Mouse (Mus musculus): ENCODE measurements around the gene Osbpl8. TPM values are rescaled to one million over a fixed set of nuclear protein-coding genes. Genes with fewer than 3 reads are reported as not detected.

Osbpl8 gene
- polyA plus RNA-seq, 1 experiment from 2014 or later: 10.2 TPM

- H3K27me3 ChIP-seq: no peaks in the 10 kb centered on the region
- peak overlapping the region; percentile 64 for H3K4me2 ChIP-seq
- H3K4me1 ChIP-seq (replicated peaks): peaks cover 68% of the 10 kb centered on the region
- peak overlapping the region; percentile 100 for H3K9ac ChIP-seq
- peak overlapping the region; percentile 99 for H3K4me3 ChIP-seq (replicated peaks)
- no peaks in the 10 kb centered on the region for H3K9me3 ChIP-seq (replicated peaks)
- peak overlapping the region; percentile 97 for H3K27ac ChIP-seq (replicated peaks)
- WGBS (ENCODE audit: insufficient replicate concordance): 50% methylated on average over 4 of the region's 4 CpGs
- H3K36me3 ChIP-seq (replicated peaks): no peaks in the 10 kb centered on the region
- ATAC-seq (ENCODE audit: insufficient read depth): no peak
Observed at GRCm38 (mm10) chr10:111166057-111166841, 1.7 kb downstream of the Osbpl8 start.

GRCm38 (mm10) chr10:111167444-111167843, 2.9 kb downstream of the Osbpl8 start:
- Histone ChIP-seq H3K4me2 (peak overlapping the region; percentile 74), H3K9ac (peak overlapping the region; percentile 51), H3K27me3 (no peaks in the 10 kb centered on the region), H3K36me3 (replicated peaks) (no peaks in the 10 kb centered on the region), H3K27ac (replicated peaks) (peak overlapping the region; percentile 95), H3K4me1 (replicated peaks) (peaks cover 72% of the 10 kb centered on the region), H3K4me3 (replicated peaks) (peak overlapping the region; percentile 43), H3K9me3 (replicated peaks) (no peaks in the 10 kb centered on the region)
- WGBS (ENCODE audit: insufficient replicate concordance): 23% methylated on average over 4 of the region's 4 CpGs
- no peak for ATAC-seq (ENCODE audit: insufficient read depth)

GRCm38 (mm10) chr10:111168305-111168704, 3.8 kb downstream of the Osbpl8 start:
- ATAC-seq (ENCODE audit: insufficient read depth): peak; percentile 49
- WGBS (ENCODE audit: insufficient replicate concordance): 23% methylated on average over 3 of the region's 3 CpGs
- H3K4me3 ChIP-seq (replicated peaks): peak overlapping the region; percentile 43

GRCm38 (mm10) chr10:111171246-111171934, 6.8 kb downstream of the Osbpl8 start:
- 66% methylated on average over 15 of the region's 15 CpGs for WGBS (ENCODE audit: insufficient replicate concordance)
- peaks cover 69% of the 10 kb centered on the region for H3K4me1 ChIP-seq (replicated peaks)

More at GRCm38 (mm10) chr10:111168305-111168704, 3.8 kb downstream of the Osbpl8 start:
- Histone ChIP-seq H3K4me1 (replicated peaks) (peaks cover 68% of the 10 kb centered on the region), H3K4me2 (peak overlapping the region; percentile 74), H3K27me3 (no peaks in the 10 kb centered on the region), H3K9ac (peak overlapping the region; percentile 30), H3K27ac (replicated peaks) (peak overlapping the region; percentile 95), H3K36me3 (replicated peaks) (no peaks in the 10 kb centered on the region), H3K9me3 (replicated peaks) (no peaks in the 10 kb centered on the region)

GRCm38 (mm10) chr10:111173589-111174247, 9.2 kb downstream of the Osbpl8 start:
- no peak overlapping the region for H3K4me3 ChIP-seq (replicated peaks)
- H3K9ac ChIP-seq: no peak overlapping the region
- no peak for ATAC-seq (ENCODE audit: insufficient read depth)
- no peaks in the 10 kb centered on the region for H3K9me3 ChIP-seq (replicated peaks)
- H3K4me2 ChIP-seq: no peak overlapping the region
- no peaks in the 10 kb centered on the region for H3K27me3 ChIP-seq
- H3K4me1 ChIP-seq (replicated peaks): peaks cover 58% of the 10 kb centered on the region
- H3K36me3 ChIP-seq (replicated peaks): no peaks in the 10 kb centered on the region
- WGBS (ENCODE audit: insufficient replicate concordance): 67% methylated on average over 7 of the region's 7 CpGs
- H3K27ac ChIP-seq (replicated peaks): no peak overlapping the region

More at GRCm38 (mm10) chr10:111171246-111171934, 6.8 kb downstream of the Osbpl8 start:
- Histone ChIP-seq H3K9ac (no peak overlapping the region), H3K27ac (replicated peaks) (peak overlapping the region; percentile 16; the same call in 1 of the 2 replicates), H3K4me3 (replicated peaks) (no peak overlapping the region; the same call in 1 of the 2 replicates), H3K36me3 (replicated peaks) (no peaks in the 10 kb centered on the region), H3K27me3 (no peaks in the 10 kb centered on the region), H3K4me2 (peak overlapping the region; percentile 8; the same call in 1 of the 2 replicates), H3K9me3 (replicated peaks) (no peaks in the 10 kb centered on the region)
- ATAC-seq (ENCODE audit: insufficient read depth): no peak

- H3K9me3 ChIP-seq (replicated peaks): no peaks in the 10 kb centered on the region
- no peak for ATAC-seq (ENCODE audit: insufficient read depth)
- H3K4me2 ChIP-seq: no peak overlapping the region
- no peak overlapping the region for H3K4me3 ChIP-seq (replicated peaks)
- no peak overlapping the region for H3K27ac ChIP-seq (replicated peaks)
- H3K36me3 ChIP-seq (replicated peaks): no peaks in the 10 kb centered on the region
- no peaks in the 10 kb centered on the region for H3K27me3 ChIP-seq
- WGBS (ENCODE audit: insufficient replicate concordance): 78% methylated on average over 8 of the region's 8 CpGs
- H3K9ac ChIP-seq: no peak overlapping the region
- H3K4me1 ChIP-seq (replicated peaks): peaks cover 32% of the 10 kb centered on the region
Observed at GRCm38 (mm10) chr10:111177336-111177735, 12.8 kb downstream of the Osbpl8 start.

- no peak overlapping the region for H3K9ac ChIP-seq
- no peaks in the 10 kb centered on the region for H3K36me3 ChIP-seq (replicated peaks)
- H3K27ac ChIP-seq (replicated peaks): no peak overlapping the region
- ATAC-seq (ENCODE audit: insufficient read depth): no peak
- H3K4me3 ChIP-seq (replicated peaks): no peak overlapping the region
- peaks cover 32% of the 10 kb centered on the region for H3K4me1 ChIP-seq (replicated peaks)
- no peak overlapping the region for H3K4me2 ChIP-seq
- H3K9me3 ChIP-seq (replicated peaks): no peaks in the 10 kb centered on the region
- H3K27me3 ChIP-seq: no peaks in the 10 kb centered on the region
- 68% methylated on average over 7 of the region's 7 CpGs for WGBS (ENCODE audit: insufficient replicate concordance)
Observed at GRCm38 (mm10) chr10:111178024-111178423, 13.5 kb downstream of the Osbpl8 start.

- Histone ChIP-seq H3K36me3 (replicated peaks) (no peaks in the 10 kb centered on the region), H3K9ac (no peak overlapping the region), H3K27ac (replicated peaks) (no peak overlapping the region), H3K27me3 (no peaks in the 10 kb centered on the region), H3K9me3 (replicated peaks) (no peaks in the 10 kb centered on the region), H3K4me2 (no peak overlapping the region), H3K4me3 (replicated peaks) (no peak overlapping the region), H3K4me1 (replicated peaks) (peaks cover 20% of the 10 kb centered on the region)
- WGBS (ENCODE audit: insufficient replicate concordance): 49% methylated on average over 3 of the region's 3 CpGs
- peak; percentile 43 for ATAC-seq (ENCODE audit: insufficient read depth)
Observed at GRCm38 (mm10) chr10:111180633-111181032, 16.1 kb downstream of the Osbpl8 start.

GRCm38 (mm10) chr10:111183634-111184270, 19.2 kb downstream of the Osbpl8 start:
- H3K4me2 ChIP-seq: no peak overlapping the region
- no peaks in the 10 kb centered on the region for H3K27me3 ChIP-seq
- H3K9ac ChIP-seq: no peak overlapping the region
- no peak overlapping the region for H3K27ac ChIP-seq (replicated peaks)
- no peaks in the 10 kb centered on the region for H3K9me3 ChIP-seq (replicated peaks)
- no peaks in the 10 kb centered on the region for H3K36me3 ChIP-seq (replicated peaks)
- peaks cover 12% of the 10 kb centered on the region for H3K4me1 ChIP-seq (replicated peaks)
- ATAC-seq (ENCODE audit: insufficient read depth): no peak
- no peak overlapping the region for H3K4me3 ChIP-seq (replicated peaks)
- WGBS (ENCODE audit: insufficient replicate concordance): 75% methylated on average over 7 of the region's 7 CpGs

GRCm38 (mm10) chr10:111185574-111186269, 21.2 kb downstream of the Osbpl8 start:
- 82% methylated on average over 1 of the region's 1 CpGs for WGBS (ENCODE audit: insufficient replicate concordance)
- Histone ChIP-seq H3K27ac (replicated peaks) (no peak overlapping the region), H3K36me3 (replicated peaks) (no peaks in the 10 kb centered on the region), H3K9ac (no peak overlapping the region), H3K27me3 (no peaks in the 10 kb centered on the region), H3K4me1 (replicated peaks) (peaks cover 12% of the 10 kb centered on the region), H3K4me2 (no peak overlapping the region), H3K9me3 (replicated peaks) (no peaks in the 10 kb centered on the region), H3K4me3 (replicated peaks) (no peak overlapping the region)
- no peak for ATAC-seq (ENCODE audit: insufficient read depth)
